Mouse (Mus musculus) cerebellum, adult (tissue): ENCODE measurements at regions not wholly inside any gene's neighbourhood (a gene's known extent, or its start where the extent isn't known, plus 50 kb on each side); places are given as distances from the start of the nearest gene placed in this dataset.

Experiments used
- ATAC-seq: cut with Nextera tagmentation; 2 replicates; pipeline ENCODE4 v1.9.2; 2017; ENCODE audit warnings: mild to moderate bottlenecking, moderate library complexity, mixed read lengths; ENCODE audit not compliant: insufficient number of reproducible peaks, low FRiP score, low TSS enrichment

- no peak for ATAC-seq
Measured at GRCm38 (mm10) chr16:71622664-71623063, 685.4 kb upstream of the Robo1 start.

- ATAC-seq = no peak
Measured at GRCm38 (mm10) chr16:71640361-71640760, 667.7 kb upstream of the Robo1 start.

DNA sequence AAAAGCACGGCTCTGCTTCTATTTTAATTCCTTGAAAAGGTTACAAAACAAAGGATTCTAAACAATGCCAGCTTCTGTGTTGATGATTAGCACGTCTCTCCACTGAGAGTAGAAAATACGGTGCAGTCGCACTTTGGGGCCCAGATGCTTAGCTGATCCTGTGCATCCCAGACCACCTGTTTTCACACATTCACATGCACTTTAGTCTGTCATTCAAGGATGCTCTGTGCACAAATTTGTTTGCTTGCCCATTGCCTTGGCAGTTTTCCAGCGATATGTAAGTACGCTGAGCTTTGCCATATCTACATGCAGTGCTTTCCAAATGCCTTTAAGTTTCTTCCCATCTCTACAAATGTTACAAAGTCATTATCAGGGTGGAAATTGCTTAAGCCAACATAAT lies 664.9 kb upstream of the Robo1 start:
- no peak for ATAC-seq

DNA sequence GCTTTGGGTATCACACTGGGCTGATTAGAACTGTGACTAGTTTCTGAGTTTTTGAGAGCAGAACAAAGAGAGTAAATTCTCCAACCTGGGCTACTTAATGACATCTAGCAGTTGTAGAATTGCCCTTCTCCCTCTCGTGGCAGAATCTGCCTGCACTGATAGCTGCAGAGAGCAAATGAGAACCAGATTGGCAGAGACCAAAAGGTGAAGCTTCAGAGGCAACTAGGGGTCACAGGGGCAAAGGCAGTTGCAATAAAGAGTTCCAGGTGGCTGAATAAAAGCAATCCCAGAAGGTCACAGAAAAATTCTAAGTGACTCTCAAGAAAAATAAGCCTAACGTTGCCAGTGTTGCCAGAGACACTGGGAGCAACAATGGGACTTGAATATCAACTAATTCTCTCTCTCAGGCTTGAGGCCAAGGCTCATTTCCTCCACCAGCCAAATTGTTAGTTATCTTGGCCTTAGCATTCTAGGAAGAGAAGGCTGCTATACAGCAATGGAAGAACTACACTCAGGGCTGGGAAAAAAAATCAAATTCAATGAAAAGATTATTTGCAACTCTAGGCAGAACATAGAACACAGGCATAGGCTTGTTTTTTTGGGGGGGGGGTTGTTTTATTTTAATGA lies 629.9 kb upstream of the Robo1 start:
- no peak for ATAC-seq

- no peak for ATAC-seq
Measured at GRCm38 (mm10) chr16:71693464-71693863, 614.6 kb upstream of the Robo1 start.

GRCm38 (mm10) chr16:71705846-71706245 lies 602.3 kb upstream of the Robo1 start:
- ATAC-seq = no peak

GRCm38 (mm10) chr16:71709684-71710083 lies 598.4 kb upstream of the Robo1 start:
- no peak for ATAC-seq

DNA sequence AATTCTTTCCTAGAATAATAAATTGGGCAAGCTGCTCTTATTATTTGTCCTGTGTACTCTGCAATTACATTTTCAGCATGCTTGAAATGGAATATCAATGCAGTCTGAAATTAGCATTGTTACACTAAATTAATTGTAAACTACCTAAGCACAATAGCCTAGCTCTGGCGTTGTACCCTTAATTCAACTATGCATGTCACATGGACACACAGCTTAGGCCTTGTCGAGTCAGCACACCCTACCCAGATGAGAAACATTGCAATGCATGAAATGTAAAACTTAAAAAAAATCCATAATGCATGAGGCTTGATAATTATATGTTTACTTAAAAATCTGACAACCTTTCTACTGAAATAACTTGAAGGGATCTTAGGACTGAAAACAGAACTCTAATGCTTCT lies 596.2 kb upstream of the Robo1 start:
- ATAC-seq = no peak

DNA sequence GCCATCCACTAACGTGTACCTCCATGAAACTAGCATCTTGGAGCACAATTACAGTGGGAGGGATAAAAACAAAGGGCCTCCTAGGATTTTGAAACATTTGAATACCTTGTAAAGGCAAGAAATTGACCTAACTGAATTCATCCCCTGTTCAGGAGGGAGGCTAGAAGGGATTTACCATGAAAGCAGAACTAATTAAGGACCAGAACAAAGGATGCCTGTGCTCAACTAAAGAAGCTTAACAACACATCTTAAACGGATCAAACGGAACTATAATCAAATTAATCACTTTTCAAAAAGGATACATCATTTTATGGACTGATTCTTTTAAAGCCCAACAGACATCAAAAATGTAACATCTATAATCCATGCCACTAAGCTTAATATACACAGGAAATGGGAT lies 590.9 kb upstream of the Robo1 start:
- ATAC-seq = no peak

DNA sequence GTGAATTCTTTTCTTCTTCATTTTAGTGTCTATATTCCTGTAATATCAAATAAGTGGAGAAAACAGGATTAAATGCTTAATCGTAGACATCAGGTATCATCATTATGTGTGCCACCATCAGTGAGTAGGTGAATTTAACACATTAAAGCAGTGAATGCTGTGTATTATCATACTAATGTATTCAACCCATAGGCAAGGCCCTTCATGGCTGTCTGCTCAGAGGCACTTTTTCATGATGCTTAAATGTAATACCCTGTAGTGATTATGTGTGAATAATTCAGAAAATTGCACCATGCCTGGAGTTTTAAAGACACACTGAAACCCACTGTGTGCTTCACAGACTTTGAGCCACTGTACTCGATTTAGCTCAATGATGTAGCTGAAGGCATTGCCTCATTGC lies 583.2 kb upstream of the Robo1 start:
- no peak for ATAC-seq

- ATAC-seq = no peak
Measured at GRCm38 (mm10) chr16:71737941-71738340, 570.2 kb upstream of the Robo1 start.

- ATAC-seq = no peak
Measured at GRCm38 (mm10) chr16:71739104-71739503, 569.0 kb upstream of the Robo1 start.

DNA sequence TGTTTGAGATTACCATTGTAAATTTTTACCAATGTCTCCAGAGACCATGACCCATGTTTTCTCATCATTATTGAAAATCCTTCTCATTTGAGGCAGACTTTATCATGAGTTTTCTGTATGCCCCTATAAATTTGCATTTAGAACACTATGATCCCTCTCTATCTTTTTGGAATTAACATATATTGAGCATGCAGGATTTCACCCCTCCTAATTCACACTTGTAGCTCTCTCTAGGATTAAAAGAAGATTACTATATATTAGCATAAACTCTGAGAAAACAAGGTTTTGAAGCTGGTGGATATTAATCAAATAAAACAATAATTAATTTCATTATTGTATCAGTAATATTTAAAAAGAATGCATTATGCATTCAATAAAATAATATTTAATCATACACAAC lies 527.2 kb upstream of the Robo1 start:
- ATAC-seq = no peak

- ATAC-seq = no peak
Measured at GRCm38 (mm10) chr16:71812840-71813239, 495.3 kb upstream of the Robo1 start.

DNA sequence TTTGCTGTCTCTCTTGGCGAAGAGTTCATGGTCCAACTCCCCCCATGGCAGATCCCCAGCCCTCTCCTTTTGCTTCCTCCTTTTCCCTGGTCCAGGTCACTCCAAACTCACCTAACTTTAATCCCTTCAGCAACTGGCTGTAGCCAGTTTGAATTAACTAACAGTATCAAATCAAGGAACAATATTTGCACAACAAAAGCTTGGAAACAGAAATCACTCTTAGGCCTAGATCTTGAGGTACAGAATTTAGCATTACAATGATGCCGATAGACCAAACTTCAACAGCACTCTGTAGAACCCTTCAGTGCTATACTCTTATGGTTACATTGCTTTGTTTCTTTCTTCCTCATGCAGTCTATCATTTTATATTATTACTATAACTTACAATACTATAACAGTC lies 472.8 kb upstream of the Robo1 start:
- ATAC-seq = no peak

GRCm38 (mm10) chr16:71850097-71850496 lies 458.0 kb upstream of the Robo1 start:
- ATAC-seq = no peak

- ATAC-seq = no peak
Measured at GRCm38 (mm10) chr16:71851590-71852190, 456.4 kb upstream of the Robo1 start.

DNA sequence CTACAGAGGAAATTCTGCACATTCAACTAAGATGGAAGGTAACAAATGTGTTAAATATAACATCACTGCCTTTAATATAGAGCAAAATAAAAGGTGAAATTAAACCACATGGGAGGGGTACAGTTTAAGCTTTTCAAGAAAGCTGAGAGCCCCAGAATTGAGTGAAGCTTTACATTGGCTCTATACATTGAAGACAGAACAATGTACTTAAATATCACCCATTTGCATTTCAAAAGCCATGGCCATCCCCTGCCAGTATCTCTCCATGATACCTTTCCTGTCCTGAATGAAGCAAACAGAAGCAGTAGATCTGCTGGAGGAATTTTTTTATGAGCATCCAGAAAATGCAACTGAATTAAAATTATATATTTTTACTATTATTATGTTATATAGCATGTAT lies 450.2 kb upstream of the Robo1 start:
- no peak for ATAC-seq

GRCm38 (mm10) chr16:71860205-71860604 lies 447.9 kb upstream of the Robo1 start:
- ATAC-seq = no peak

DNA sequence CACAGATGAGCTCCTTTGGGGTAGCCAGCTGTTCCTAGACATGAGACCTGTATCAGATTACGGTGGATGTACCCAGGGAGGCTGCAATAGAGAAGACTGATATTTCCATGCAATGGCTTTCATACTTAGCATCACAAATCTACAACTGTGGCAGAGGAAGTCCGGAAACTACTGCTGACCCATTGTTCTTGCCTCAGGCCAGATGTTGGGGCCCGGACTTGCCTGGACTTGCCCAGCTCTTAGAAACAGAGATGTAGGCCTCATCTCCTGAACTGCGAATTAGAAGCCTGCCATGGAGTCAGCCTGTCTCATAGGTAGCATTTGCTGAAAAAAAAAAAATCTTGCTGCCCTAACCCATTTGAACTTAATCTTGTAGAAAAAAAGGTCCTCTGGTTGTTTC lies 422.4 kb upstream of the Robo1 start:
- no peak for ATAC-seq

DNA sequence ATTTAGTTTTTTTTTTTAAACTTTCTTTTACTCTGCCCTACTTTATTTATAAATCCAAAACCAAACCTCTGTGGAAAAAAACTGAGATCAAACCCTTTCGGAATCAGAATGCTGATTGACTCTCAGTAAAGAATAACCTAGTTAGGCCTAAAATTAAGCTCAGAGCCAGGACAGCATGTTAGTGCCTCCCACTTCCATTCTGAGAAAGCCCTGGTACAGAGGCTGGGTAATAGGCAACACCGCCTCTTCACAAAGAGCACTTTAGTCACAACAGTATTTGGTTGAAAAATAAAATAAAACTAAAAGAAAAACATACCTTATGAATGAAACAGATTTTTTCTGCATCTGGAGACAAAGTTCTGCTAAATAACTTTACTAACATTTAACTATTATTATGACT lies 418.4 kb upstream of the Robo1 start:
- ATAC-seq = no peak

GRCm38 (mm10) chr16:71923111-71923510 lies 385.0 kb upstream of the Robo1 start:
- no peak for ATAC-seq

- ATAC-seq = no peak
Measured at GRCm38 (mm10) chr16:71944165-71944564, 363.9 kb upstream of the Robo1 start.
